Mouse (Mus musculus) kidney, adult 2 months (tissue): ENCODE results near the gene Uqcrq. TPM values are rescaled to one million over a fixed set of nuclear protein-coding genes. Genes with fewer than 3 reads are reported as not detected.

Source experiments
- DNase-seq: peaks from one replicate; pipeline ENCODE4 v3.0.0; 2021
- H3K27ac ChIP-seq: fragments of 200-500 bp; 2 replicates; pipeline ENCODE4 v1.5.1; 2012; ENCODE audit warnings: low read depth, low read length, control low read depth, inconsistent platforms; ENCODE audit not compliant: insufficient read depth
- H3K27me3 ChIP-seq: fragments of 200-500 bp; replicated peaks from 2 replicates; pipeline ENCODE4 v1.6.1; 2012; ENCODE audit warnings: mild to moderate bottlenecking, moderate library complexity, low read length, inconsistent platforms; ENCODE audit not compliant: control insufficient read depth, insufficient read depth
- H3K36me3 ChIP-seq: fragments of 200-500 bp; 2 replicates; pipeline ENCODE4 v1.6.1; 2012; ENCODE audit warnings: mild to moderate bottlenecking, moderate library complexity, low read length, inconsistent platforms; ENCODE audit not compliant: control insufficient read depth, insufficient read depth
- H3K4me1 ChIP-seq: fragments of 200-500 bp; 2 replicates; pipeline ENCODE4 v1.6.1; 2011; ENCODE audit warnings: low read length; ENCODE audit not compliant: control insufficient read depth, insufficient read depth
- H3K4me3 ChIP-seq: fragments of 200-500 bp; 2 replicates; pipeline ENCODE4 v1.5.1; 2011; ENCODE audit warnings: mild to moderate bottlenecking, low read depth, low read length, control low read depth; ENCODE audit not compliant: insufficient read depth
- CTCF ChIP-seq: fragments of 200-500 bp; conservative IDR thresholded peaks from 2 replicates; pipeline ENCODE4 v1.5.1; 2011; ENCODE audit warnings: low read depth, mild to moderate bottlenecking, control low read depth, low read length, moderate library complexity, mixed read lengths; ENCODE audit not compliant: insufficient read depth, insufficient read length
- POLR2A ChIP-seq: fragments of 200-500 bp; IDR thresholded peaks from one replicate; pipeline ENCODE4 v1.6.1; 2011; ENCODE audit warnings: low read depth, low read length, control low read depth
- WGBS: fragments of 180-500 bp; shearing (Covaris S2); methylation state at CpG from one replicate; pipeline ENCODE4 v1.1.7; 2018; 5-methylcytosine and 5-hydroxymethylcytosine counted together
- polyA plus RNA-seq: library from polyadenylated mRNA; depleted of rRNA; stranded (reverse); fragments of >200 nt; gene quantifications from 2 replicates; pipeline ENCODE4 v1.2.3, GENCODE M21; 2012

Gene Uqcrq
- polyA plus RNA-seq, 1 experiment = 1,200 TPM

DNA sequence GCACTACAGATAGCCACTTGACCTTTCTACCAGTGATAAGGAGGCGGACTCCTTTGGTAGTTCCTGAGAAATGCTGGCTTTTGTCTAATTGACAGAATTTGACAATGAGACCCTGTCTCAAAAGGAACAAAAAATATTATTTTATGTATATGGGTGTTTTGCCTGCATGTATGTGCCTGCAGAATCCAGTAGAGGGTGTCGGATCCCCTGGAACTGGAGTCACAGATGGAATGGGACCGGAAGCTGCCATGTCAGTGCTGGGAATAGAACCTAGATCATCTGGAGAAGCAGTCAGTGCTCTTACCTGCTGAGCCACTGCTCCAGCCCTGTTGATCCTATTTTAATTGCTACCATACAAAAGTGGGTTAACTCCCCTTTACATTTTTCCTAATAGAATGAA, 42.1 kb upstream of the Uqcrq start:
- 85% methylated on average over 3 of the region's 3 CpGs for WGBS
- TF ChIP-seq POLR2A (no peak), CTCF (0 out of 2 replicates have a peak, but pooled peaks have one; percentile 20)
- H3K27me3 ChIP-seq = no peaks in the 10 kb centered on the region
- DNase-seq = no peak
- H3K4me3 ChIP-seq = no peak overlapping the region
- H3K4me1 ChIP-seq = no peaks in the 10 kb centered on the region
- no peaks in the 10 kb centered on the region for H3K36me3 ChIP-seq
- no peak overlapping the region for H3K27ac ChIP-seq

DNA sequence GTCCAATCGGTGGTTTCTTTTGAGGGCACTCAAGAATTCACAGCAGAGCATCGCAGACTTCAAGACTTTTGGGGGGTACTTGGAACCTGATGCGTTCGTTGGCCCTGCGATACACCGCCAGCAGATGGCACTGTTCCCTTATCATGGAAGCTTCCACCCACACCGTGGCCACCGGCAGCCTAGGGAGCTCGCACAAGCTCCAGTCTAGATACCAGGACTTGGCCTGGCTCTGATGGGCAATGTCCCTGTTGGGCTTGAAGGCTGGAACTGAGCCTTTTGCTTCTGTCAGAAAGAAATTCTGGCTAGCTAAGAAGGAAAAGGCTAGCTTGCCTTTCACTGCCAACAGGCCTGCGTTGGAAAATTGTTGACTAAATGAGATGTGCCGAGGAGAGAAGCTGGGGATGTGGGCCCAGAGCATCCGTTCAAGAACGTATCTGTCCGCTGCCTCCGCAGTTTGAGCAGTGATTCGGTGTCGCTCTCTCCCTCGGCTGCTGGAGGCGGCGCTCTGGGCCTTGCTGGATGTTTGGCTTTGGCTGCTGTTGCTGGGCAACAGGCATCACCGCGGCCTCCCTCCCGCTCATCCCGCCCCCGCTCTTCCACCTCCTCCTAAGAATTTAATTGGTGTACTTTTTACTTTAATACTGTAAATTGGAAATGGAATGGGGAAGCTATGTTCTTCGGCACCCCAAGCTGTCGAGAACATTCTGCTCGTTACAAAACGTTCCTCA, 39.5 kb upstream of the Uqcrq start, which contains the start of gene Gm9837:
Gene Gm9837, minus strand, starts transcription at position 512 of the 728 bp plus-strand sequence.
- WGBS = 9% methylated on average over 29 of the region's 29 CpGs
- H3K4me3 ChIP-seq = no peak within 1 kb of the TSS
- no peaks in the 10 kb centered on the region for H3K36me3 ChIP-seq
- TF ChIP-seq POLR2A = no peak
- TF ChIP-seq CTCF = peak; percentile 96
- H3K27me3 ChIP-seq = no peaks in the 10 kb centered on the region
- DNase-seq = peak; percentile 88
- H3K4me1 ChIP-seq = 0 out of 2 replicates have a peak, but pooled peaks cover 2% of the 10 kb centered on the region
- H3K27ac ChIP-seq = no peak within 1 kb of the TSS

DNA sequence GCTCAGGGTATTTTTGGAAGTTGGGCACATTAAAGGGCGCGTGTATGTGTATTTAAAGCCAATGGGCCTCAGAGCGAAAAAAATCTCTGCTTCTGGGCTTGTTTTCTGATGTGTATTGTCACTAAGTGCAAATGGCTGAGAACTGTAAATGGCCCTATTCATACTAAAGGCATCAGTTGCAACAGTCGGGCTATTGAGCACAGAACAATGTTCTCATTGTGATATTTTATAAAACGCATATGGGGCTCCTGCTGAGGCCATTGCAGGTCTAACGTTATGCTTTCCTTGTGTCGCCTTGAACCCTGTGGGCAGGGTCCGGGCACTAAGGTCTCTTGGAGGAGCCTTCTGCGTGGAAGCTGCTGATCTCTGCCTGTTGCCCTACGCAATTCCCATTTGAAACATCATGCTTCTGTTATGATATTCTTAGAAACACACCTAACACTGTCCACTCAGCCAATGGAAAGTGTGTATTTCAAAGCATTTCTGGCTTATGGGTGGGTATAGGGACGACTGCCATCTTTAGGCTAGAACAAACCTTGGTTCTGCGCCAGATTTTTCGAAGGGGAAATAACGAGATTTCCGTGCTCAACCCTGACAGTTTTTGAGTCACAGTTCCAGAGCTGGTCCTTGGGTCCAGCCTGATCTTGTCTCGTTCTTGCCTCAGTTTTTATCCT, 38.8 kb upstream of the Uqcrq start:
- no peak overlapping the region for H3K4me3 ChIP-seq
- no peak for TF ChIP-seq CTCF
- no peak for TF ChIP-seq POLR2A
- no peaks in the 10 kb centered on the region for H3K27me3 ChIP-seq
- H3K4me1 ChIP-seq = 0 out of 2 replicates have a peak, but pooled peaks cover 2% of the 10 kb centered on the region
- no peak overlapping the region for H3K27ac ChIP-seq
- WGBS = 44% methylated on average over 16 of the region's 16 CpGs
- no peak for DNase-seq
- H3K36me3 ChIP-seq = no peaks in the 10 kb centered on the region

DNA sequence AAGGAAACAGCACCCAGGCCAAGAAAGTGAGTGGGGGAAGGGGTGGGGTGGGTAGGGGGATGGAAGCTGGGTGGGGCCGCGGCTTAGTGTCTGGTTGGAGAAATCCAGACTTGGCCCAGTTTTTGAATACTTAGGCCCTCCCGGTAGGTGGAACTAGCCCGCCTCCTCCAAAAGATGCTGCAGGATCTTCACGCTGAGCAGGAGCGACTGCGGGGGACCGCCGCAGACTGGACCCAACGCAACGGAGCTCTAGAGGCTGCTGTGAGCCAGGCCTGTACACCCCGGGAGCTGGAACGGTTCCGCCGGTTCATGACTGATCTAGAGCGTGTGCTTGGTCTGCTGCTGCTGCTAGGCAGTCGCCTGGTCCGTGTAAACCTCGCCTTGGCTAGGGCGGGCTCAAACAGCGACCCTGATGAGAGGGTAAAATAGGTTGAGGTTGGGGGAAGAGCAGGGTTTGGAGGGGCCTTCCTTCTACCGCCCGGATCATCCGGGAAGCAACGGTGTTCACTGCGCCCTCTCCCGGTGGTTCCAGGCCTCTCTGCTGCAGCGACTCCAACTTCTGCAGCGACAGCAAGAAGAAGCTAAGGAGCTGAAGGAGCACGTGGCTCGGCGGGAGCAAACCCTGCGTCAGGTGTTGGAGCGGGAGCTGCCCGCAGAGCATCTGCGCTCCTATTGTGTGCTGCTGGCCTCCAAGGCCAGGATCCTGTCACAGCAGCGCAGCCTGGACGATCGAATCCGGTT, 35.8 kb upstream of the Uqcrq start:
- peak overlapping the region; percentile 38 for H3K4me3 ChIP-seq
- TF ChIP-seq CTCF = peak; percentile 69
- no peak for TF ChIP-seq POLR2A
- H3K27me3 ChIP-seq = no peaks in the 10 kb centered on the region
- H3K36me3 ChIP-seq = no peaks in the 10 kb centered on the region
- peaks cover 5% of the 10 kb centered on the region; the same call in 1 of the 2 replicates for H3K4me1 ChIP-seq
- no peak overlapping the region for H3K27ac ChIP-seq
- peak; percentile 78 for DNase-seq
- 13% methylated on average over 40 of the region's 40 CpGs for WGBS

DNA sequence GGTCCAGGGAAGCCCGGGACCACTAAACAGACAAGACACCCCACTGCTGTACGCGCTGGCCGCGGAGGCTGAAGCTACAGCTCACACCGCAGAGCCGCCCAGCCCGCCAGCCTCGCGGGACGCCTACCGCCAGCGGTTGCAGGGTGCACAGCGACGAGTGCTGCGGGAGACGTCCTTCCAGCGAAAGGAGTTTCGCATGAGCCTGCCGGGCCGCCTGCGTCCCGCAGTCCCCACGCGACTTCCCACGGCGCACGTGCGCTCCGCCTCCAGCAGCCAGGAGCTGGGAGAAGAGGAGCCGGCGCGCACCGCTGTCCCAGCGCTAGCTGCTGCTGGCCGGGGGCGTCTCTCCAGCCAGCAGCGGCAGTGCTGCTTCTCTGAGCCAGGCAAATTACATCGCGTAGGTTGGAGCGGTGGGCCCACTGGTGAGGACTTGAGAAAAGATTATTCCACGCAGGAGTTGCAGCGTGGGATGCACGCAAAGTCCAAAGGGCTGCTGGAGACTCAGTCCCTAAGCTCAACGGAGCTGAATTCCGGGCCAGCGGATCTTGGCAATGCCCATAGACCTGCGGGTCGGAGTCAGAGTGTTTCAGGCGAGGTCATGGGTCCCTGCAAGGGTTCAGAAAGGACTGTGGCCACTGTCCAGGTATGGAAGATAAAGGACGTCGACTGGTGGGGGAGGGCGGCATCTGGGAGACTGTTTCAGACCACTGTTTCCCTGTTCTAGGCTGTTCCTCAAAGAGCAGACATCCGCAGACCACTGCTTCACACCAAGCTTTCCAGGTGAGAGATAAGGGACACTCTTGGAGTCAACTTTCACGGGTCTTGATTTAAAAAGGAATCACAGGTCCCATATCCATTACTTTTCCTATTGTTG, 33.2 kb upstream of the Uqcrq start:
- Histone ChIP-seq H3K36me3 (no peaks in the 10 kb centered on the region), H3K27ac (no peak overlapping the region), H3K4me1 (peaks cover 6% of the 10 kb centered on the region; the same call in 1 of the 2 replicates), H3K27me3 (no peaks in the 10 kb centered on the region), H3K4me3 (peak overlapping the region; percentile 15; the same call in 1 of the 2 replicates)
- TF ChIP-seq POLR2A = no peak
- no peak for TF ChIP-seq CTCF
- peak; percentile 54 for DNase-seq
- 9% methylated on average over 55 of the region's 55 CpGs for WGBS

DNA sequence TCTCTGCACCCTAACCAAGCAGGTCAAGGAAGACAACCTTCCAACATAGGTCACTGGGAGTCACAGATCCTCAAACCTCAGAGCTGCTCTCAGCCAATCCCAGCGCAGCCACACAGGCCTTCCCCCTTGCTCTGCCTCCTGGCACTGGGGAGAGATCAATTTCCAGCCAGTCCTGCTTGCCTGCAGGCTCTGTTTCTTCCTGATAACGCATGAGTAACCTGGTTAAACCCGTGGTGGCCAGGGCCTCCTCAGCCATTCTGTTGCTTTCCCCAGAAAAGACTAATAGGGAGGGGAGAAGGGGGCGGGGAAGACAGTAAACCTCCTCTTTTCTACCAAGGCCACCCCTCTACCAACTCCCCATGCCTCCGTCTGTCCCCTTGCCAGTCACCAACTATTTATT, 31.1 kb upstream of the Uqcrq start:
- peaks cover 6% of the 10 kb centered on the region; the same call in 1 of the 2 replicates for H3K4me1 ChIP-seq
- TF ChIP-seq POLR2A (no peak), CTCF (no peak)
- H3K4me3 ChIP-seq = no peak overlapping the region
- no peaks in the 10 kb centered on the region for H3K36me3 ChIP-seq
- H3K27ac ChIP-seq = no peak overlapping the region
- WGBS = 40% methylated on average over 5 of the region's 5 CpGs
- H3K27me3 ChIP-seq = no peaks in the 10 kb centered on the region
- peak; percentile 67 for DNase-seq
